Mouse (Mus musculus) C3H10T1/2 (cell line): ENCODE results near the gene Cnpy3. TPM values are rescaled to one million over a fixed set of nuclear protein-coding genes. Genes with fewer than 3 reads are reported as not detected.

Experiments used
- polyA plus RNA-seq, 2 experiments: library from polyadenylated mRNA; unstranded; fragments of >200 nt; fragmentation: generic; extraction: Trizol; gene quantifications; one replicate each; pipeline ENCODE4 v1.2.1; 2012; ENCODE audit warnings: missing spikeins in 2 of 2

Cnpy3 gene
- polyA plus RNA-seq = 10 to 100 TPM; 64.8 to 76.8 TPM

DNA sequence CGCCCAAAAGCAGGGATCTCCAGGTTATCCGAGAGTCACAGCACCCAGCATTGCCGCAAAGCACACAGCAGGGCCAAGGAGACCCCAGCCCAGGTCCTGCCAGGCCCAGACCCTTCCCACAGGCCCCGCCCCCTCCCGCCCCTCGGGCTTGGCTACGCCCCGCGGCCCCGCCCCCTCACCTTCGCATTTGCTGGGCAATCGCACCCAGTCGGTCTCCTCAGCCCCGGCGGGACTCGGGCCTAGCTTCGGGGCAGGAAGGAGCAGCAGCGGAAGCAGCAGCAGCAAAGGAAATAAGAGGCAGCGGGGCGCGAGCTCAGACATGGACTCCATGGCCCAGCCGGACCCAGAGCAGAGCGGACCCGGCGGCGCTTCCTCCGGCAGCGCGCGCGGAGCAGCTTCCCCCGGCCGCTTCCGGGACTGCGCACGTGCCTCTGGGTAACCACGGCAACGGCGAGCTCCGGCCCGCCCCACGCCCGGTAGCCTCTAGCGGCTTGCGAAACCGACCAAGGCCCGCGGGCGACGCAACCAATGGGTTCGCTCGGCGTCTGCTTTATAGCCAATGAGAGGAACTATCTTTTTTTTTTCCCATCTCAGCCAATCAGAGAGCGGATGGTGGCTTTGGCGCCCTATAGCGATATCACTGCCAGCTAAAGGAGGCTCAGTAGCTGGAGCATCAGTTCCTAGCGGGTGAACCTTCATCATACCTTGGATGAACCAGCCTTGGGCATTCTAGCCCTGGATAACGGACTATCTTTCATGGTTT is at the start of gene Cnpy3:
Cnpy3 (minus strand) TSS at position 421 of the 763 bp plus-strand sequence.

GRCm38 (mm10) chr17:46782341-46783221 is 30.6 kb upstream of the Cnpy3 start, which contains the start of gene Rpl7l1:
Gene Rpl7l1 (minus strand): TSS chr17:46782672.

DNA sequence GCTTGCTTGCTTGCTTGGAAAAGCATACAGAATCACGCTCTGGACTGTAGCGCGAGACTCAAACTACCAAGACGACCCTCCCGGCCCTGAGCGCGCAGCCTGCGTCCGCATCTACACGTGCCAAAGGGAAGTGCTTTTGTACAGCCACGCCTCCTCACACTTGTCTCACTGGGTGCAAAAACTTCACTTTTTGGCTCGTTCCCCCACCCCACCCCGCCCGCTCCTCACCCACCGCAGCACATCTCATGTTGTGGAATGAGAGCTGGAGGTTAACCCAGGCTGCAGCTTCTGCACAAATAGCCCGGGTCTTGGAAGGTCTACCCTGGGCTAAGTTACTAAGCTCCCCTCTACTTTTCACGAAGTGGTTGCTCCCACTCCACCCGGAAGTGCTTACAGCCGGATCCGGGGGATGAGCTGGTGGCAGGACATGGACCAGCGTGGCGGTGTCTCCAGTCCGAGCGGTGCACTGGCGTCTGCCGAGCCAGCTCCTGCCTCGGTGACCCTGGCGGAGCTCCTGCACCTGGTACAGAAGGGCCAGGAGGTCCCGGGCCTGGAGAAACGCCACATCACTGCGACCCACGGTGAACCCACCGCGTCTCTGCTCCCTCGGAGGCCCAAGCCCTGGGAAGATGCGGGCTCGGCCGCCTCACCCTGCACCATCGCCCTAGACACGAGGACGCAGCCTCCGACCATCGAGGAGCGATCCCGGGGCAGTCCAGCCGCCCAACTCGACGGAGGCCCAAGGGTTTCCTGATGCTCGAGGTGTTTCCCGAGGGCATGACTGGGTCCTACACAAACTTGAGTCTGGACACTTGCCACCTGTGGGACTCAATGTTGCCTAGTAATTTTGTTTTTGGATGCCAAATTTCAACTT is 20.6 kb upstream of the Cnpy3 start, which contains the start of gene 2310039H08Rik:
2310039H08Rik (plus strand) TSS at position 232 of the 874 bp plus-strand sequence.

DNA sequence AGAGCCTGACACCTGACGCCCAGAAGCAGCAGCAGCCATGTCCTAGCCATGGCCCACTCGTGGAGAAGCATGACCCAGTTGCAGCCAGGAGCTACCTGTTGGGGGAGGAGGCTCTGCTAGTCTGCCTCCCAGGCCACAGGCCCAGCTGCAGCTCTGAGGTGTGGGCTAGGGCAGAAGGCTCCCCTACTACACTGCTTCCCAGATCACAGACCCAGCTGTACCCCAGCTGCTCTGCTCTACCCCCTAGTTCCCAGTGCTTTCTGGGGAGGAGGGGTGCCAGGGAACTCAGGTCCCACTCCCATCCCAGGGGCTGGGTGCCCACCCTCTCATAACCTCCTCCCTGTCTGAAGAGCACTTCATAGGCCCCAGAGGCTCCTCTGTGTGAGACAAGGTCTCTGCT is 11.5 kb upstream of the Cnpy3 start, which contains the start of gene Ptcra:
Ptcra (minus strand) TSS at position 169 of the 400 bp plus-strand sequence.

DNA sequence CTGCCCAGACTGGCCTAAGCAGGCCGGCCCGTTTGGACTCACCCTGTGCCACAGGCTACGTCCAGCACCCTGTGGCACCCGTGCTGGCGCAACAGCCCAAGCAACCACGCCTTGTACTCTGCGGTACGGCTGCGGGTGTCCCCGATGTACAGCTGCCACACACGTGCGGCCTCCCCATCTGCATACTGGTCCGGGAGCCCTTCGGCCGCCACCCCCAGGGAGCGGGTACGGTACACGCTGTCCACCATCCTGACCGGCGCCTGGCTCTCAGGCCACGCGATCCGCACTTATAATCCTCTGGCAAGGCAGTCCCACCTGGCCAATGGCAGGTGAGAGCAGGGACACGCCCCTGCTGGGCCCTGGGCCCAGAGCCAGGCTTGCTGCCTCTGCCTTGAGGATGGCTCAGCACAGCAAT is 23.1 kb downstream of the Cnpy3 start, which contains the start of gene Gnmt:
Gnmt (minus strand) TSS at position 265 of the 415 bp plus-strand sequence.

GRCm38 (mm10) chr17:46710959-46711597 is 40.9 kb downstream of the Cnpy3 start, which contains the start of gene Pex6:
Gene Pex6 (plus strand): TSS chr17:46711463.

GRCm38 (mm10) chr17:46704887-46705835 is 46.9 kb downstream of the Cnpy3 start, which contains the start of gene Ppp2r5d:
Gene Ppp2r5d (minus strand): TSS chr17:46705111.

Other genes with a start within 250 kb of the Cnpy3 start
- gene Cul9, start 205.8 kb downstream of the Cnpy3 start, polyA plus RNA-seq = under 1 TPM; 0.07 to 0.85 TPM
- 10 to 100 TPM; 32.8 to 34.6 TPM for gene Srf, start 196.0 kb downstream of the Cnpy3 start, polyA plus RNA-seq
- 1 to 10 TPM in 1 of 2 experiments, under 1 TPM in 1; 0.82 to 7.0 TPM for gene Ptk7, start 122.7 kb downstream of the Cnpy3 start, polyA plus RNA-seq
- 10 to 100 TPM in 1 of 2 experiments, 1 to 10 TPM in 1; 6.4 to 23.3 TPM for gene Klc4, start 106.2 kb downstream of the Cnpy3 start, polyA plus RNA-seq
- 100 to 1,000 TPM; 127 to 324 TPM for gene Mrpl2, start 106.0 kb downstream of the Cnpy3 start, polyA plus RNA-seq
- 100 to 1,000 TPM in 1 of 2 experiments, 10 to 100 TPM in 1; 73.7 to 172 TPM for gene Cul7, start 101.9 kb downstream of the Cnpy3 start, polyA plus RNA-seq
- gene Rrp36, start 77.9 kb downstream of the Cnpy3 start, polyA plus RNA-seq = 10 to 100 TPM; 30.8 to 53.1 TPM
- 100 to 1,000 TPM; 206 to 222 TPM for gene Mea1, start 73.4 kb downstream of the Cnpy3 start, polyA plus RNA-seq
- 100 to 1,000 TPM in 1 of 2 experiments, 10 to 100 TPM in 1; 71.0 to 103 TPM for gene Klhdc3, start 71.3 kb downstream of the Cnpy3 start, polyA plus RNA-seq
- 100 to 1,000 TPM in 1 of 2 experiments, 10 to 100 TPM in 1; 79.4 to 109 TPM for gene Ppp2r5d, start 47.1 kb downstream of the Cnpy3 start, polyA plus RNA-seq
- 10 to 100 TPM; 30.1 to 56.6 TPM for gene Pex6, start 40.8 kb downstream of the Cnpy3 start, polyA plus RNA-seq
- under 1 TPM; 0.30 to 0.38 TPM for gene Gnmt, start 23.0 kb downstream of the Cnpy3 start, polyA plus RNA-seq
- under 1 TPM; 0.07 to 0.11 TPM for gene Ptcra, start 11.5 kb upstream of the Cnpy3 start, polyA plus RNA-seq
- 100 to 1,000 TPM; 116 to 123 TPM for gene 2310039H08Rik, start 20.4 kb upstream of the Cnpy3 start, polyA plus RNA-seq
- 10 to 100 TPM; 34.7 to 71.1 TPM for gene Rpl7l1, start 30.5 kb upstream of the Cnpy3 start, polyA plus RNA-seq
- gene Bicral, start 106.3 kb upstream of the Cnpy3 start, polyA plus RNA-seq = 1 to 10 TPM in 1 of 2 experiments, under 1 TPM in 1; 0.28 to 7.2 TPM
- gene Tbcc, start 138.5 kb upstream of the Cnpy3 start, polyA plus RNA-seq = 10 to 100 TPM; 51.3 to 59.2 TPM
- under 1 TPM in 1 of 2 experiments, not detected in 1; 0.02 TPM for gene Prph2, start 158.2 kb upstream of the Cnpy3 start, polyA plus RNA-seq